Mouse (Mus musculus) limb, embryonic 11.5 days (tissue): ENCODE measurements around the gene Olr1. TPM values are rescaled to one million over a fixed set of nuclear protein-coding genes. Genes with fewer than 3 reads are reported as not detected.
A peak's percentile ranks its signal among the peaks of the same experiment; 100 is the strongest.

Experiments used
- ATAC-seq: fragments of 200-750 bp; cut with Nextera tagmentation; 2 replicates; pipeline ENCODE4 v1.8.0; 2017; ENCODE audit warnings: low read depth; ENCODE audit not compliant: insufficient number of reproducible peaks, low FRiP score, low TSS enrichment
- DNase-seq: peaks from one replicate; pipeline ENCODE4 v3.0.0-alpha.2; 2015; ENCODE audit warnings: low spot score
- H3K27ac ChIP-seq: fragments of 300-500 bp; sonication (generic); replicated peaks from 2 replicates; pipeline ENCODE4 v1.5.1; 2014; ENCODE audit warnings: low read depth, mild to moderate bottlenecking, low read length
- H3K27me3 ChIP-seq: fragments of 300-500 bp; sonication (generic); 2 replicates; pipeline ENCODE4 v1.6.1; 2014; ENCODE audit warnings: mild to moderate bottlenecking, low read length, mixed read lengths; ENCODE audit not compliant: control insufficient read depth, insufficient read depth
- H3K36me3 ChIP-seq: fragments of 300-500 bp; sonication (generic); 2 replicates; pipeline ENCODE4 v1.6.1; 2014; ENCODE audit warnings: mild to moderate bottlenecking, low read length, moderate library complexity, mixed read lengths; ENCODE audit not compliant: control insufficient read depth, insufficient read depth
- H3K4me1 ChIP-seq: fragments of 300-500 bp; sonication (generic); 2 replicates; pipeline ENCODE4 v1.6.1; 2014; ENCODE audit warnings: low read length, mixed read lengths; ENCODE audit not compliant: control insufficient read depth, insufficient read depth
- H3K4me2 ChIP-seq: fragments of 300-500 bp; sonication (generic); 2 replicates; pipeline ENCODE4 v1.6.1; 2014; ENCODE audit warnings: low read depth, mild to moderate bottlenecking, moderate library complexity; ENCODE audit not compliant: severe bottlenecking
- H3K4me3 ChIP-seq: fragments of 300-500 bp; sonication (generic); 2 replicates; pipeline ENCODE4 v1.5.1; 2014; ENCODE audit warnings: low read depth, low read length
- H3K9ac ChIP-seq: fragments of 300-500 bp; sonication (generic); 2 replicates; pipeline ENCODE4 v1.6.1; 2014; ENCODE audit warnings: mild to moderate bottlenecking, low read length
- H3K9me3 ChIP-seq: fragments of 300-500 bp; sonication (generic); 2 replicates; pipeline ENCODE4 v1.6.1; 2016; ENCODE audit warnings: low read length; ENCODE audit not compliant: control insufficient read depth
- WGBS: fragments of 180-500 bp; shearing (Covaris S2); extraction: QIAGEN DNeasy Blood & Tissue Kit; methylation state at CpG from one replicate; pipeline ENCODE4 v1.1.7; 2014; 5-methylcytosine and 5-hydroxymethylcytosine counted together
- polyA plus RNA-seq: library from polyadenylated mRNA; unstranded; fragments of >200 nt; fragmentation: Nextera tagmentation; extraction: Ambion mirVana; gene quantifications from 2 replicates; pipeline ENCODE4 v1.2.1, GENCODE M21; 2014

Gene Olr1
- polyA plus RNA-seq, 1 experiment from 2014 or later, result not detected

DNA sequence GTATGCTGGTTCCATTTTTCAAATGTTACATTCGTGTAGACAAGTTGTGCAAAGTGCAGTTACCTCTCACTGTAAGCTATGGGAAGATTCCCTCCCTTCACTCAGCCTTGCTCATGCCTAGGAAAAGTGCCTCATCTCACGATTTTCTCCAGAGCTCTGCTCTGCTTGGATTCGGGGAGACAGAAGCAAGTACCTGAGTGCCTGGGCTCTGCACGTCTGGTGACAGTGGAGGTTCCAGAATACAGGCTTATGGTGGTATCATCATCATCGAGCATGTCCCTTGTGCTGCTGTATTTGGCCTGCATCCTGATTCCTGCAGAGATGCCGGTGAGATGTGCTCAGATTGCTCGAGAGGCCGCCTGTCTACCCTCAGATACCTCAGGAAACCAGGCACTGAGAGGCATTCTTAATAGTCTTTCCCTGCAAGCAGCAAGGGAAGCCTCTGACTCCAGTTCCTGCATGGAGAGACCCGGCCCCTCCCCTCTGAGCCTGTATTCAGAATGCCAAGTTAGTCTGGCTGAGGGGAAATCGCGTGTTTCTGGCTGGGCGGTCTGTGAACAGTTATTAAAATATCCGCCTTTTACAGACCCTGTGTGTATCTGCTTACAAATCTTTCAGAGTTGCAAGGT, 55.4 kb downstream of the Olr1 start, which contains the start of gene Clec1a:
Clec1a (minus strand) TSS at position 590 of the 629 bp plus-strand sequence.
- no peak within 1 kb of the TSS for H3K27ac ChIP-seq
- H3K4me2 ChIP-seq, result no peak within 1 kb of the TSS
- H3K9me3 ChIP-seq, result no peaks in the 10 kb centered on the region
- WGBS, result 69% methylated on average over 13 of the region's 13 CpGs
- H3K9ac ChIP-seq, result no peak within 1 kb of the TSS
- no peak within 1 kb of the TSS for H3K4me3 ChIP-seq
- ATAC-seq (no peak), DNase-seq (peak; percentile 23)
- no peaks in the 10 kb centered on the region for H3K27me3 ChIP-seq
- H3K4me1 ChIP-seq, result no peaks in the 10 kb centered on the region
- H3K36me3 ChIP-seq, result no peaks in the 10 kb centered on the region

DNA sequence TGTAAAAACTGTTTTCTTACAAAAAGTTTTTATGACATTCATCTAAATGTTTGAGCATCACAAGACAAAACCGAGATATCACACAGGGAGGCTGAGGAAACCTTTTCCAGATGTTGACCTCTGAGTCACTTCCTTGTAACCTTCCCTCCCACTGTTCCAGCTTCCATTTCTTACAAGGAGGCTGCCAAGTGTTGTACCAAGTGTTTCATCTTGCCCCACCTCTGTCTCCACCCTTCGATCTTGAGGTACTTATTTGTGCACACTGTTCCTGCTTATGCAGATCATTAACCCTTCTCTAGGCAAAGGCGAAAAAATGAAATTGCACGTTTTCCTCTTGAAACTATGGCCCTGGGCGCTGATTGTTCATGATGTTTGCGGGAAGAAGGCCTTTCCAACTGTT, 57.2 kb downstream of the Olr1 start:
- Histone ChIP-seq H3K4me2 (no peak overlapping the region), H3K4me1 (no peaks in the 10 kb centered on the region), H3K9me3 (no peaks in the 10 kb centered on the region), H3K27me3 (no peaks in the 10 kb centered on the region), H3K36me3 (no peaks in the 10 kb centered on the region), H3K4me3 (no peak overlapping the region), H3K9ac (no peak overlapping the region), H3K27ac (no peak overlapping the region)
- 49% methylated on average over 6 of the region's 6 CpGs for WGBS
- ATAC-seq (no peak), DNase-seq (no peak)

DNA sequence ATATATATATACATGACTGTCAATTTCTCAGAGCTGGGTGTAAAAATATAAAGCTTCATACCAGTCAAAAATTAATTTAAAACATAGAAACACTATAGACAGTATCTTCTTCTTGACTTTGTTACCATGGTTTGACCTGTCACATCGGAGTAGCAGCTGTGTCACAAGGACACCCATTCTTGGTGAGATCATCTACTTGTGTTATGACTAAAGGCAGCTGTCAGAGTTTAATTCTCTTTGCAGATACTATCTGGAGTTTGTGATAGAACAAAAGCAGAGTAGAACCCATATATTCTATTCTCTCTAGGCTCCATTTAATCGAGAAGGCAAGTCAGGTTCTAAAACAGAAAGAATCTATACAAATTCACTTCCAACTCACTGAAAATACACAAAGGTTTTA, 68.9 kb downstream of the Olr1 start:
- 81% methylated on average over 2 of the region's 2 CpGs for WGBS

DNA sequence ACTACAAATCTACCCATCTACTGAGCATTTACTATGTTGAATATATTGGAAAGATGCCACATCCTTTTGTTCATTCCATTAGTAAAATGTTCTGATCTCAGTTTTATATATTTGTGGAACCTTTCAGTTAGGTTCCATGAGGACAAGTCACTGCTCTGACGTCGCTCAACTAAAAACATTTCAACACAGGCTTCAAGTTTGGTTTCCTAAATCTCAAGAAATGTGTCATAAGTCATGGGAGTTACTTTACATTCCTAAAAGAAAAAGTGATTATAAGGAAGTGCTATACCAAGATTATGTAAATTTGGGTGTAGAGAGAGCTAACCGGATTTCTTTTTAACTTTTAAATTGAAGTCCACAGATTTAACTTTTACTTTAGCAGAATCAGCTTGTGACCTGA, 70.9 kb downstream of the Olr1 start:
- DNase-seq (no peak), ATAC-seq (no peak)
- H3K9ac ChIP-seq, result no peak overlapping the region
- no peaks in the 10 kb centered on the region for H3K27me3 ChIP-seq
- H3K4me2 ChIP-seq, result no peak overlapping the region
- H3K4me1 ChIP-seq, result no peaks in the 10 kb centered on the region
- H3K36me3 ChIP-seq, result no peaks in the 10 kb centered on the region
- 93% methylated on average over 3 of the region's 3 CpGs for WGBS
- no peak overlapping the region for H3K27ac ChIP-seq
- no peak overlapping the region for H3K4me3 ChIP-seq
- H3K9me3 ChIP-seq, result no peaks in the 10 kb centered on the region

More for the DNA sequence above, 68.9 kb downstream of the Olr1 start:
- no peaks in the 10 kb centered on the region for H3K36me3 ChIP-seq
- no peak overlapping the region for H3K4me3 ChIP-seq
- no peaks in the 10 kb centered on the region for H3K9me3 ChIP-seq
- no peaks in the 10 kb centered on the region for H3K27me3 ChIP-seq
- H3K4me1 ChIP-seq, result no peaks in the 10 kb centered on the region
- ATAC-seq (no peak), DNase-seq (no peak)
- no peak overlapping the region for H3K4me2 ChIP-seq
- H3K9ac ChIP-seq, result no peak overlapping the region
- H3K27ac ChIP-seq, result no peak overlapping the region

Other genes starting within 250 kb of the Olr1 start
- gene Cd69, start 231.7 kb downstream of the Olr1 start, polyA plus RNA-seq, result 0.11 and 0.28 TPM in 2 replicates
- gene 4922502D21Rik, start 175.4 kb downstream of the Olr1 start, polyA plus RNA-seq, result not detected in 2 replicates
- 0.14 and 0.29 TPM in 2 replicates for gene Clec12a, start 164.5 kb downstream of the Olr1 start, polyA plus RNA-seq
- not detected in 2 replicates for gene Clec12b, start 121.3 kb downstream of the Olr1 start, polyA plus RNA-seq
- gene Clec1b, start 109.9 kb downstream of the Olr1 start, polyA plus RNA-seq, result 6.0 and 6.6 TPM in 2 replicates
- gene Clec9a, start 98.3 kb downstream of the Olr1 start, polyA plus RNA-seq, result 0.41 and 0.44 TPM in 2 replicates
- 1.6 and 2.3 TPM in 2 replicates for gene Clec1a, start 55.2 kb downstream of the Olr1 start, polyA plus RNA-seq
- gene Tmem52b, start 5.4 kb upstream of the Olr1 start, polyA plus RNA-seq, result not detected in 2 replicates
- gene Gabarapl1, start 26.0 kb upstream of the Olr1 start, polyA plus RNA-seq, result 11.7 and 12.2 TPM in 2 replicates
- not detected in 2 replicates for gene Klre1, start 70.7 kb upstream of the Olr1 start, polyA plus RNA-seq
- not detected in 2 replicates for gene Klrd1, start 84.6 kb upstream of the Olr1 start, polyA plus RNA-seq
- not detected in 2 replicates for gene Klrk1, start 116.7 kb upstream of the Olr1 start, polyA plus RNA-seq
- gene Klrc3, start 136.2 kb upstream of the Olr1 start, polyA plus RNA-seq, result not detected in 2 replicates
- gene Klrc2, start 153.5 kb upstream of the Olr1 start, polyA plus RNA-seq, result not detected in 2 replicates
- gene Klrc1, start 171.8 kb upstream of the Olr1 start, polyA plus RNA-seq, result not detected in 2 replicates
- not detected in 2 replicates for gene Klri1, start 210.0 kb upstream of the Olr1 start, polyA plus RNA-seq
- gene Klri2, start 233.3 kb upstream of the Olr1 start, polyA plus RNA-seq, result not detected in 2 replicates